Mouse (Mus musculus): ENCODE results near the gene Fhad1. TPM values are rescaled to one million over a fixed set of nuclear protein-coding genes. Genes with fewer than 3 reads are reported as not detected.
A peak's percentile ranks its signal among the peaks of the same experiment; 100 is the strongest.

Fhad1 gene
- total and polyA plus RNA-seq, 3 experiments, result 4.8 to 8.6 (median 5.5) TPM

DNA sequence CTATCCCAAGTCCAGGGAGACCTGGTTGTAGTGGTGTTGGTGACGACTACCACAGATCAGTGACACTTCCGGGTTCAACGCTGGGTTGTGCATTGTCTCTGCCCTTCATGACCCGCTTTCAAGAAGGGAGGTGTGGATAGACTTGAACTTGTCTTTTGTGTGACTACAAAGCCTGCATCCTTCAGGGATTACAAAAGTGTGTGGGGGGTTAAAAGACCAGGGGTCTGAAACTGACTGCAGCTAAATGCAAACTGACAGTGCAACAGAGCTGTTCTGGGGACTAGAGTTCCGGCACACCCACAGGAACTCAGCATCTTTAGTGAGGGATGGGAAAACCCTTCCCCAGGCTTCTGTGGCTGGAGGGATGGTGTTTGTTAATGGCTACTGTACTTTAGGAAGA lies 83.4 kb downstream of the Fhad1 start:
- H3K27ac ChIP-seq (ENCODE audit: insufficient read depth, low read depth), result no peak overlapping the region

DNA sequence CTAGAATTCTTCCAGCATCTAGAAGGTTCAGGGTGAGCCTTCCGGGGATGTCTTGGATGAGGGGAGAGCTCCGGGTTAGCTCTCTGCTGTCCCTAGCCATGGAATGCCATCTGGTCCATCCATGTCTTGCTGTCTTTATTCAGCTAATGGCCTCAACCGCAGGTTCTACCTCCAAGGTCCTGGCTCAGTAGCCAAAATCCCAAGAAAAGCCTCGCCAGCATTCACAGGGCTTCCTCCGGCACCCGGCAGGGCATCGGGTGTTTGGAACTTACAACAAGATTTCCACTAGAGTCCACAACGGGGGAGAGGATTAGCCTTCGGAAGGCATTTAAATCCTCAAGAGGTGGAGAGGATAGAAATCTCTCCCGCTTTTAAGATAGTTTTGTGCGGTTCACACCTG lies 84.9 kb downstream of the Fhad1 start:
- dilution Hi-C loops (cut with MboI; ENCODE audit: extremely low pct_ligation_motif_present, extremely low pct_unique_long_range_greater_than_20kb, low sequenced_read_pairs) (no loop called here), in situ Hi-C loops (cut with MboI; ENCODE audit: low pct_ligation_motif_present, low pct_unique_long_range_greater_than_20kb, low sequenced_read_pairs) (no loop called here)
- DNase-seq (ENCODE audit: extremely low read depth), result no peak
- H3K4me2 ChIP-seq (ENCODE audit: insufficient read depth, low read depth, poor library complexity, severe bottlenecking), result no peak overlapping the region
- no peak overlapping the region for H3K27ac ChIP-seq (ENCODE audit: insufficient read depth, low read depth)
- H3K9ac ChIP-seq (ENCODE audit: insufficient read depth, low read depth), result no peak overlapping the region
- no peaks in the 10 kb centered on the region for H3K27me3 ChIP-seq (replicated peaks)
- H3K4me3 ChIP-seq (replicated peaks in 1 of 3; ENCODE audit: low read depth in 2 of 3, low read length in 2 of 3, poor library complexity in 1 of 3), result no peak overlapping the region
- TF ChIP-seq MYC (IDR thresholded peaks at IDR 0.05; ENCODE audit: low read depth, low read length), result no peak
- no peak for TF ChIP-seq E2F4 (IDR thresholded peaks at IDR 0.05; ENCODE audit: insufficient replicate concordance, low read depth, low read length)
- no peak for TF ChIP-seq NRF1 (IDR thresholded peaks at IDR 0.05; ENCODE audit: low read depth, low read length)
- no peak for TF ChIP-seq MAX (IDR thresholded peaks at IDR 0.05; ENCODE audit: low read length)
- no peak for TF ChIP-seq SIN3A (IDR thresholded peaks at IDR 0.05; ENCODE audit: low read length)
- peaks cover 3 to 12% of the 10 kb centered on the region in 2 experiments; a peak in 2 of 4 replicates for H3K4me1 ChIP-seq (ENCODE audit: control insufficient read depth in 1 of 2, insufficient read depth in 2 of 2)
- H3K36me3 ChIP-seq (replicated peaks in 1 of 2; ENCODE audit: control insufficient read depth in 1 of 2, insufficient read depth in 1 of 2, low read length in 1 of 2), result peaks cover 0 to 72% of the 10 kb centered on the region in 2 experiments
- H3K9me3 ChIP-seq (replicated peaks; ENCODE audit: low read length), result no peaks in the 10 kb centered on the region
- no peaks in the 10 kb centered on the region for H3K79me2 ChIP-seq (replicated peaks; ENCODE audit: control insufficient read depth, extremely low read depth, insufficient read depth, poor library complexity, severe bottlenecking)

More for the DNA sequence above, 83.4 kb downstream of the Fhad1 start:
- no peaks in the 10 kb centered on the region for H3K9me3 ChIP-seq (replicated peaks; ENCODE audit: low read length)
- TF ChIP-seq NELFE (IDR thresholded peaks at IDR 0.05; ENCODE audit: low read depth, low read length) (no peak), E2F4 (IDR thresholded peaks at IDR 0.05; ENCODE audit: insufficient replicate concordance, low read depth, low read length) (no peak), MAX (IDR thresholded peaks at IDR 0.05; ENCODE audit: low read length) (no peak), TCF12 (IDR thresholded peaks at IDR 0.05; ENCODE audit: low read depth, low read length) (no peak), MAFK (IDR thresholded peaks at IDR 0.05; ENCODE audit: insufficient replicate concordance, low read length) (no peak), ZMIZ1 (IDR thresholded peaks at IDR 0.05; ENCODE audit: low read depth, low read length) (no peak), ZC3H11A (IDR thresholded peaks at IDR 0.05; ENCODE audit: low read depth, low read length) (no peak), ETS1 (conservative IDR thresholded peaks at IDR 0.05; ENCODE audit: low read depth, low read length) (no peak)
- no peak overlapping the region for H3K4me2 ChIP-seq (ENCODE audit: insufficient read depth, low read depth, poor library complexity, severe bottlenecking)
- no peak for DNase-seq (ENCODE audit: extremely low read depth)
- peaks cover 3 to 12% of the 10 kb centered on the region in 2 experiments; a peak in 2 of 4 replicates for H3K4me1 ChIP-seq (ENCODE audit: control insufficient read depth in 1 of 2, insufficient read depth in 2 of 2)
- no peaks in the 10 kb centered on the region for H3K79me2 ChIP-seq (replicated peaks; ENCODE audit: control insufficient read depth, extremely low read depth, insufficient read depth, poor library complexity, severe bottlenecking)
- H3K9ac ChIP-seq (ENCODE audit: insufficient read depth, low read depth), result no peak overlapping the region
- H3K27me3 ChIP-seq (replicated peaks), result no peaks in the 10 kb centered on the region
- H3K36me3 ChIP-seq (replicated peaks in 1 of 2; ENCODE audit: control insufficient read depth in 1 of 2, insufficient read depth in 1 of 2, low read length in 1 of 2), result peaks cover 0 to 74% of the 10 kb centered on the region in 2 experiments
- no peak overlapping the region for H3K4me3 ChIP-seq (replicated peaks in 1 of 3; ENCODE audit: low read depth in 2 of 3, low read length in 2 of 3, poor library complexity in 1 of 3)
- in situ Hi-C loops (cut with MboI; ENCODE audit: low pct_ligation_motif_present, low pct_unique_long_range_greater_than_20kb, low sequenced_read_pairs) (no loop called here), dilution Hi-C loops (cut with MboI; ENCODE audit: extremely low pct_ligation_motif_present, extremely low pct_unique_long_range_greater_than_20kb, low sequenced_read_pairs) (no loop called here)

- peaks cover 0 to 69% of the 10 kb centered on the region in 2 experiments for H3K36me3 ChIP-seq (replicated peaks in 1 of 2; ENCODE audit: control insufficient read depth in 1 of 2, insufficient read depth in 1 of 2, low read length in 1 of 2)
- no peaks in the 10 kb centered on the region for H3K27me3 ChIP-seq (replicated peaks)
- H3K4me3 ChIP-seq (replicated peaks in 1 of 3; ENCODE audit: low read depth in 2 of 3, low read length in 2 of 3, poor library complexity in 1 of 3), result no peak overlapping the region
- in situ Hi-C loops (cut with MboI; ENCODE audit: low pct_ligation_motif_present, low pct_unique_long_range_greater_than_20kb, low sequenced_read_pairs) (no loop called here), dilution Hi-C loops (cut with MboI; ENCODE audit: extremely low pct_ligation_motif_present, extremely low pct_unique_long_range_greater_than_20kb, low sequenced_read_pairs) (no loop called here)
- TF ChIP-seq IRF4 (IDR thresholded peaks at IDR 0.05; ENCODE audit: low read depth, low read length) (no peak), MYC (IDR thresholded peaks at IDR 0.05; ENCODE audit: low read depth, low read length) (0 out of 2 replicates have a peak, but pooled peaks have one; percentile 20)
- no peaks in the 10 kb centered on the region for H3K9me3 ChIP-seq (replicated peaks; ENCODE audit: low read length)
- H3K9ac ChIP-seq (ENCODE audit: insufficient read depth, low read depth), result no peak overlapping the region
- H3K4me1 ChIP-seq (ENCODE audit: control insufficient read depth in 1 of 2, insufficient read depth in 2 of 2), result peaks cover 3 to 12% of the 10 kb centered on the region in 2 experiments; a peak in 2 of 4 replicates
- H3K79me2 ChIP-seq (replicated peaks; ENCODE audit: control insufficient read depth, extremely low read depth, insufficient read depth, poor library complexity, severe bottlenecking), result no peaks in the 10 kb centered on the region
- DNase-seq (ENCODE audit: extremely low read depth), result no peak
- no peak overlapping the region for H3K4me2 ChIP-seq (ENCODE audit: insufficient read depth, low read depth, poor library complexity, severe bottlenecking)
- H3K27ac ChIP-seq (ENCODE audit: insufficient read depth, low read depth), result no peak overlapping the region
These were observed 86.0 kb downstream of the Fhad1 start for GRCm38 (mm10) chr4:141928881-141929281.
